Mouse (Mus musculus) MEL (cell line): ENCODE measurements at regions not wholly inside any gene's neighbourhood (a gene's known extent, or its start where the extent isn't known, plus 50 kb on each side); places are given as distances from the start of the nearest gene placed in this dataset.

Experiments used
- DNase-seq: peaks from one replicate; pipeline ENCODE4 v3.0.0; 2011; ENCODE audit warnings: low read depth, low spot score
- H3K27ac ChIP-seq: 2 replicates; pipeline ENCODE4 v1.5.1; 2012; ENCODE audit warnings: low read depth, mild to moderate bottlenecking, control low read depth, low read length, moderate library complexity; ENCODE audit not compliant: control insufficient read depth
- H3K27me3 ChIP-seq, 2 experiments: fragments of 150-350 bp in 1 of 2; sonication (generic) in 1 of 2; 2 replicates each; pipeline ENCODE4 v1.6.1; 2012; ENCODE audit warnings: low read length in 2 of 2, mild to moderate bottlenecking in 2 of 2, improper control_type of control experiment in 1 of 2, moderate library complexity in 1 of 2; ENCODE audit not compliant: insufficient read depth in 2 of 2, control insufficient read depth in 1 of 2
- H3K36me3 ChIP-seq, 2 experiments: 2 replicates each; pipeline ENCODE4 v1.6.1; 2012 to 2014; ENCODE audit warnings: low read length in 2 of 2, improper control_type of control experiment in 1 of 2, inconsistent platforms in 1 of 2, mild to moderate bottlenecking in 1 of 2; ENCODE audit not compliant: insufficient read depth in 2 of 2, control insufficient read depth in 1 of 2
- H3K4me1 ChIP-seq, 2 experiments: fragments of 150-350 bp in 1 of 2; sonication (generic) in 1 of 2; 2 replicates each; pipeline ENCODE4 v1.6.1; 2012; ENCODE audit warnings: low read length in 2 of 2, improper control_type of control experiment in 1 of 2, mild to moderate bottlenecking in 1 of 2; ENCODE audit not compliant: insufficient read depth in 2 of 2, control insufficient read depth in 1 of 2
- H3K4me3 ChIP-seq, 2 experiments: fragments of 150-350 bp in 1 of 2; sonication (generic) in 1 of 2; 2 replicates each; pipeline ENCODE4 v1.5.1; 2012; ENCODE audit warnings: low read depth in 2 of 2, low read length in 2 of 2, mild to moderate bottlenecking in 2 of 2, moderate library complexity in 2 of 2, control low read depth in 1 of 2, improper control_type of control experiment in 1 of 2; ENCODE audit not compliant: control insufficient read depth in 1 of 2, insufficient read depth in 1 of 2
- H3K79me2 ChIP-seq: 2 replicates; pipeline ENCODE4 v1.6.1; 2012; ENCODE audit warnings: mild to moderate bottlenecking, low read length, moderate library complexity; ENCODE audit not compliant: control insufficient read depth, poor library complexity, insufficient read depth
- H3K9ac ChIP-seq: 2 replicates; pipeline ENCODE4 v1.6.1; 2012; ENCODE audit warnings: low read depth, mild to moderate bottlenecking, control low read depth, low read length, moderate library complexity; ENCODE audit not compliant: control insufficient read depth, poor library complexity, severe bottlenecking
- H3K9me3 ChIP-seq: fragments of 150-350 bp; sonication (generic); replicated peaks from 2 replicates; pipeline ENCODE4 v1.6.1; 2012; ENCODE audit warnings: mild to moderate bottlenecking, low read length, improper control_type of control experiment, moderate library complexity; ENCODE audit not compliant: insufficient read depth
- CHD2 ChIP-seq: IDR thresholded peaks from 2 replicates; pipeline ENCODE4 v1.6.1; 2011; ENCODE audit warnings: low read length, improper control_type of control experiment
- CTCF ChIP-seq, 3 experiments: IDR thresholded peaks in 2 of 3; conservative IDR thresholded peaks in 1 of 3; 2 replicates each; pipeline ENCODE4 v1.5.1; 2011 to 2012; ENCODE audit warnings: low read length in 3 of 3, low read depth in 2 of 3, mild to moderate bottlenecking in 2 of 3, improper control_type of control experiment in 1 of 3, inconsistent platforms in 1 of 3, mixed read lengths in 1 of 3, moderate library complexity in 1 of 3; ENCODE audit not compliant: control insufficient read depth in 1 of 3, insufficient read depth in 1 of 3, poor library complexity in 1 of 3, severe bottlenecking in 1 of 3
- ETS1 ChIP-seq: IDR thresholded peaks from 2 replicates; pipeline ENCODE4 v1.6.1; 2012; ENCODE audit warnings: low read depth, mild to moderate bottlenecking, inconsistent platforms, low read length, improper control_type of control experiment, moderate library complexity
- KAT2A ChIP-seq: conservative IDR thresholded peaks from 2 replicates; pipeline ENCODE4 v1.6.1; 2012; ENCODE audit warnings: low read depth, low read length, improper control_type of control experiment, inconsistent platforms
- MAFK ChIP-seq: IDR thresholded peaks from 2 replicates; pipeline ENCODE4 v1.6.1; 2011; ENCODE audit warnings: low read depth, mild to moderate bottlenecking, low read length, improper control_type of control experiment, borderline replicate concordance
- MAX ChIP-seq: IDR thresholded peaks from 2 replicates; pipeline ENCODE4 v1.6.1; 2011; ENCODE audit warnings: low read length, improper control_type of control experiment
- MAZ ChIP-seq: IDR thresholded peaks from 2 replicates; pipeline ENCODE4 v1.6.1; 2012; ENCODE audit warnings: low read depth, mild to moderate bottlenecking, inconsistent platforms, low read length, improper control_type of control experiment
- MYB ChIP-seq: IDR thresholded peaks from 2 replicates; pipeline ENCODE4 v1.6.1; 2011; ENCODE audit warnings: mild to moderate bottlenecking, low read depth, low read length, improper control_type of control experiment
- MYC ChIP-seq: IDR thresholded peaks from 2 replicates; pipeline ENCODE4 v1.6.1; 2011; ENCODE audit warnings: low read depth, mild to moderate bottlenecking, low read length, improper control_type of control experiment, moderate library complexity
- NELFE ChIP-seq: IDR thresholded peaks from 2 replicates; pipeline ENCODE4 v1.6.1; 2011; ENCODE audit warnings: low read depth, low read length, improper control_type of control experiment
- POLR2A ChIP-seq, 2 experiments: IDR thresholded peaks; 2 replicates each; pipeline ENCODE4 v1.6.1; 2011 to 2012; ENCODE audit warnings: low read length in 2 of 2, mild to moderate bottlenecking in 2 of 2, control low read depth in 1 of 2, improper control_type of control experiment in 1 of 2, low read depth in 1 of 2, moderate library complexity in 1 of 2; ENCODE audit not compliant: control insufficient read depth in 1 of 2, insufficient read depth in 1 of 2, poor library complexity in 1 of 2
- POLR2AphosphoS2 ChIP-seq: IDR thresholded peaks from 2 replicates; pipeline ENCODE4 v1.6.1; 2011; ENCODE audit warnings: low read length, improper control_type of control experiment
- POLR2AphosphoS5 ChIP-seq: IDR thresholded peaks from 2 replicates; pipeline ENCODE4 v1.6.1; 2012; ENCODE audit warnings: low read depth, borderline replicate concordance, mild to moderate bottlenecking, inconsistent platforms, low read length, moderate library complexity, mixed read lengths
- SIN3A ChIP-seq: IDR thresholded peaks from 2 replicates; pipeline ENCODE4 v1.6.1; 2012; ENCODE audit warnings: low read length, improper control_type of control experiment, inconsistent platforms
- TAL1 ChIP-seq: IDR thresholded peaks from 2 replicates; pipeline ENCODE4 v1.6.1; 2012; ENCODE audit warnings: mild to moderate bottlenecking, inconsistent platforms, low read length, moderate library complexity, mixed read lengths
- UBTF ChIP-seq: IDR thresholded peaks from 2 replicates; pipeline ENCODE4 v1.6.1; 2012; ENCODE audit warnings: low read depth, mild to moderate bottlenecking, inconsistent platforms, low read length, improper control_type of control experiment, moderate library complexity, borderline replicate concordance; ENCODE audit not compliant: insufficient read depth
- ZC3H11A ChIP-seq: IDR thresholded peaks from 2 replicates; pipeline ENCODE4 v1.6.1; 2012; ENCODE audit warnings: low read depth, mild to moderate bottlenecking, inconsistent platforms, low read length, improper control_type of control experiment
- ZKSCAN1 ChIP-seq: IDR thresholded peaks from 2 replicates; pipeline ENCODE4 v1.6.1; 2012; ENCODE audit warnings: low read depth, mild to moderate bottlenecking, inconsistent platforms, low read length, improper control_type of control experiment, moderate library complexity
- ZNF384 ChIP-seq: IDR thresholded peaks from 2 replicates; pipeline ENCODE4 v1.6.1; 2012; ENCODE audit warnings: low read depth, mild to moderate bottlenecking, inconsistent platforms, low read length, improper control_type of control experiment

- H3K9me3 ChIP-seq: no peaks in the 10 kb centered on the region
- no peaks in the 10 kb centered on the region for H3K4me1 ChIP-seq
- H3K9ac ChIP-seq: no peak overlapping the region
- no peak for TF ChIP-seq SIN3A
- no peak overlapping the region for H3K4me3 ChIP-seq
- no peak overlapping the region for H3K27ac ChIP-seq
- no peaks in the 10 kb centered on the region for H3K79me2 ChIP-seq
- no peak for DNase-seq
- no peaks in the 10 kb centered on the region for H3K36me3 ChIP-seq
- no peaks in the 10 kb centered on the region for H3K27me3 ChIP-seq
These were observed 1271.2 kb downstream of the Synb start for GRCm38 (mm10) chr14:68022925-68023324.

DNA sequence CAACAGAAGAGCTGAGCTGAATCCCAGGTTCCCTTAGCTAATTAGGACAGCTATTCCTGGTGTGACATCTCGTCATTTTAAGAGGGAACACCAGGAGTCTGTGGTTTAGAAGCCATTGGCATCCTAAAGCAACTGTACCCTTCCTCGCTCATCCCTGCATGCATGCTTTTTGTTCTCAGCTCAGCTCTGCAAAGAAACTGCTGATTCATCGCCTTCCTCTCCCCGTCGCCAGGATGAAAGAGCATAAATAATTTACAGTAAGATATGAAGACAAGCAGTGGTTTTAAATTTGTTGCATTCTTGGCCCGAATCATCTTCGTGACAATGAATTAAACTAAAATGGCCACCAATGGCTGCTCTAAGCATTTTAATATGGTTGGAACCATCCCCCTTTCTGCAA is 1272.9 kb downstream of the Synb start:
- H3K27ac ChIP-seq: no peak overlapping the region
- H3K9me3 ChIP-seq: no peaks in the 10 kb centered on the region
- H3K36me3 ChIP-seq: no peaks in the 10 kb centered on the region
- no peaks in the 10 kb centered on the region for H3K27me3 ChIP-seq
- H3K9ac ChIP-seq: no peak overlapping the region
- no peaks in the 10 kb centered on the region for H3K4me1 ChIP-seq
- H3K4me3 ChIP-seq: no peak overlapping the region
- DNase-seq: no peak
- no peaks in the 10 kb centered on the region for H3K79me2 ChIP-seq
- TF ChIP-seq CTCF (IDR thresholded peaks at IDR 0.05 in 2 of 3, conservative IDR thresholded peaks at IDR 0.05 in 1 of 3; ENCODE audit: control insufficient read depth in 1 of 3, insufficient read depth in 1 of 3, low read depth in 2 of 3, low read length in 3 of 3, poor library complexity in 1 of 3, severe bottlenecking in 1 of 3) (no peak), TAL1 (no peak), MAFK (no peak), ZKSCAN1 (no peak), MYB (no peak), POLR2AphosphoS5 (no peak), MAZ (no peak), ZC3H11A (no peak), ETS1 (no peak), ZNF384 (no peak), MAX (no peak), NELFE (no peak), POLR2AphosphoS2 (no peak)

DNA sequence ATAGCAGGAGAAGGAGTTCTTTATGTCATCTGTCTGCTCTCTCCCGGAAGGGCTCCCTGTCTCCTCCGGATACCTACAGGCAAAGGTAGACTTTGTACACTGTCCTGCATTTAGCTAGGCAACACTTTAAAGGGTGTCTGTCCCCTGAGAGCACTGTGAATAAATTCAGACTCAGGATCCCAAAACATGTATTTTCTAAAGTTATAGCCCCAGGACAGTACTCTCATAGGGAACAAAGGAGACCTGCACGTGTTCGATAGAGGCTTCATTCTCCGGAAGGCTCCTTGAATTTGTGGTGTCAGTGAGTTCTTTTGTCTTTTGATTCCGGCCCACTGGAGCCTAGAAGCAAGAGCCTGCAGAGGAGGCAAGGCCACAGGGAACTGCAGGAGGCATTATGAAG is 1273.3 kb downstream of the Synb start:
- Histone ChIP-seq H3K27ac (no peak overlapping the region), H3K79me2 (no peaks in the 10 kb centered on the region), H3K4me1 (no peaks in the 10 kb centered on the region), H3K27me3 (no peaks in the 10 kb centered on the region), H3K4me3 (no peak overlapping the region), H3K9me3 (no peaks in the 10 kb centered on the region), H3K9ac (no peak overlapping the region), H3K36me3 (no peaks in the 10 kb centered on the region)
- DNase-seq: no peak
- TF ChIP-seq MAX (no peak), KAT2A (no peak), MYC (no peak), POLR2A (IDR thresholded peaks at IDR 0.05; ENCODE audit: control insufficient read depth in 1 of 2, insufficient read depth in 1 of 2, low read depth in 1 of 2, low read length in 2 of 2, poor library complexity in 1 of 2) (no peak), MAZ (no peak), MAFK (no peak), UBTF (no peak), CHD2 (no peak), CTCF (IDR thresholded peaks at IDR 0.05 in 2 of 3, conservative IDR thresholded peaks at IDR 0.05 in 1 of 3; ENCODE audit: control insufficient read depth in 1 of 3, insufficient read depth in 1 of 3, low read depth in 2 of 3, low read length in 3 of 3, poor library complexity in 1 of 3, severe bottlenecking in 1 of 3) (no peak)
